Mouse (Mus musculus): ENCODE results near the gene St8sia6. TPM values are rescaled to one million over a fixed set of nuclear protein-coding genes. Genes with fewer than 3 reads are reported as not detected.
A peak's percentile ranks its signal among the peaks of the same experiment; 100 is the strongest.

Gene St8sia6
- polyA plus RNA-seq (2014; fragmentation: Nextera tagmentation; extraction: Ambion mirVana), result 0.67 and 0.72 TPM in 2 replicates

DNA sequence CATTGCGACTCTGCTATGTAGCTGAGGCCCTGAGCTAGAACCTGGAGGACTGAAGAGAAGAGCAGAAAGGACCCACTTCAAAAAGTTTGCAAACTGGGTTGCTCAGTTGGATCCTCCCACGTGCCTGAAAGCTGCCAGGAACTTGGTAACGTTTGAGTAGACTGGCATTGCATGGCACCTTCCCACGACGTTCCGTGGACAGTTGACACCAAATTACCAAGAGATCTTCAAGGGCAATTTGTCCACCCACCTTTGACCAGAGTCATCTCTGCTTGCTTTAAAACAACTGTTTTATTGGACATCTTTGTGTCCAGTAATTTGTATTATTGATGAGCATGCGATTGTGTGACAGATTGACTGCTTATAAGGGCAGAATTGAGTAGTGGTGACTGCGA, at the start of gene St8sia6:
Gene St8sia6, minus strand, starts transcription at position 96 of the 395 bp plus-strand sequence.
- Histone ChIP-seq H3K27me3 (replicated peaks; ENCODE audit: control insufficient read depth, insufficient read depth, low read length) (peaks cover 49% of the 10 kb centered on the region), H3K4me3 (ENCODE audit: low read depth, low read length) (peak within 1 kb of the TSS; percentile 55), H3K9me3 (ENCODE audit: control insufficient read depth, low read length) (no peaks in the 10 kb centered on the region), H3K4me1 (replicated peaks; ENCODE audit: control insufficient read depth, insufficient read depth, low read length) (no peaks in the 10 kb centered on the region), H3K27ac (ENCODE audit: low read depth) (no peak within 1 kb of the TSS), H3K4me2 (ENCODE audit: low read length) (peak within 1 kb of the TSS; percentile 97), H3K36me3 (ENCODE audit: control insufficient read depth, insufficient read depth, low read length) (no peaks in the 10 kb centered on the region), H3K9ac (ENCODE audit: low read length) (peak within 1 kb of the TSS; percentile 40)
- ATAC-seq (replicated peaks; ENCODE audit: low FRiP score, low TSS enrichment, low read depth) (no peak), DNase-seq (ENCODE audit: low spot score) (no peak)
- WGBS, result 54% methylated on average over 8 of the region's 8 CpGs

DNA sequence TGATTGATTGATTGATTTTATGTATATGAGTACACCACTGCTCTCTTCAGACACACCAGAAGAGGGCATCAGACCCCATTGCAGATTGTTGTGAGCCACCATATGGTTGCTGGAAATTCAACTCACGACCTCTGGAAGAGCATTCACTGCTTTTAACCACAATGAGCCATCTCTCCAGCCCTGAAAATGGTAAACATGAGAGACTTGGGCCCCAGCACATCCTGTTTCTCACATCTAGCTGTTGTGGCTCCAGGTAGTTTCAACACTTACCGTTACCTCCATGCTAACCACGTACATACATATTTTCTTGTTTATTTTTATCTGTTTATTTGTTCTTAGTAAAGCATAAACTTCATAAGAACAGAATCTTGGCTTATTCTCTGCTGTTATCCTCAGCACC, 42.4 kb upstream of the St8sia6 start:
- ATAC-seq (replicated peaks; ENCODE audit: low FRiP score, low TSS enrichment, low read depth) (no peak), DNase-seq (ENCODE audit: low spot score) (no peak)
- Histone ChIP-seq H3K27ac (ENCODE audit: low read depth) (no peak overlapping the region), H3K4me3 (ENCODE audit: low read depth, low read length) (no peak overlapping the region), H3K9me3 (ENCODE audit: control insufficient read depth, low read length) (no peaks in the 10 kb centered on the region), H3K27me3 (replicated peaks; ENCODE audit: control insufficient read depth, insufficient read depth, low read length) (no peaks in the 10 kb centered on the region), H3K36me3 (ENCODE audit: control insufficient read depth, insufficient read depth, low read length) (no peaks in the 10 kb centered on the region), H3K9ac (ENCODE audit: low read length) (no peak overlapping the region), H3K4me2 (ENCODE audit: low read length) (no peak overlapping the region), H3K4me1 (replicated peaks; ENCODE audit: control insufficient read depth, insufficient read depth, low read length) (no peaks in the 10 kb centered on the region)
- WGBS, result 72% methylated on average over 3 of the region's 3 CpGs

DNA sequence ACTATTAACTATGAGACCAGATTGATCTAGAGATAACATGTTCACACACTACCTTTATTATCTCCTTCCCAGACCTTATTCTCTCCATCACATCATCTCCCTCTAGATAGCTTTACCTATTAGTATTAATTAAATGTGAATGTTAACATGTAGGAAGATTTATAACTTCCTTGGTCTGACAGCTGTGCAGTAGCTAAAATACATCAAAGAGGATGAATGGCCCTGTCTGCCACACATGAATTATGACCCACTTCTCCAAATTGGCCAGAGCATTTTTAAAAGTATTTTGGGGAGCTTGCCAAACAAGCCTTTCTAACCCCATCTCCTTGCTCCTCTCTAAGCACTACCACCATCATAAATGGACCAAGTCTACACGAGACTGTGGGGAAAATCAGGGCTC, 41.1 kb upstream of the St8sia6 start:
- no peaks in the 10 kb centered on the region for H3K27me3 ChIP-seq (replicated peaks; ENCODE audit: control insufficient read depth, insufficient read depth, low read length)
- H3K36me3 ChIP-seq (ENCODE audit: control insufficient read depth, insufficient read depth, low read length), result no peaks in the 10 kb centered on the region
- H3K4me2 ChIP-seq (ENCODE audit: low read length), result no peak overlapping the region
- no peak for ATAC-seq (replicated peaks; ENCODE audit: low FRiP score, low TSS enrichment, low read depth)
- no peak overlapping the region for H3K4me3 ChIP-seq (ENCODE audit: low read depth, low read length)
- no peak for DNase-seq (ENCODE audit: low spot score)
- no peak overlapping the region for H3K9ac ChIP-seq (ENCODE audit: low read length)
- 47% methylated on average over 1 of the region's 1 CpGs for WGBS
- H3K4me1 ChIP-seq (replicated peaks; ENCODE audit: control insufficient read depth, insufficient read depth, low read length), result no peaks in the 10 kb centered on the region
- H3K27ac ChIP-seq (ENCODE audit: low read depth), result no peak overlapping the region
- no peaks in the 10 kb centered on the region for H3K9me3 ChIP-seq (ENCODE audit: control insufficient read depth, low read length)

DNA sequence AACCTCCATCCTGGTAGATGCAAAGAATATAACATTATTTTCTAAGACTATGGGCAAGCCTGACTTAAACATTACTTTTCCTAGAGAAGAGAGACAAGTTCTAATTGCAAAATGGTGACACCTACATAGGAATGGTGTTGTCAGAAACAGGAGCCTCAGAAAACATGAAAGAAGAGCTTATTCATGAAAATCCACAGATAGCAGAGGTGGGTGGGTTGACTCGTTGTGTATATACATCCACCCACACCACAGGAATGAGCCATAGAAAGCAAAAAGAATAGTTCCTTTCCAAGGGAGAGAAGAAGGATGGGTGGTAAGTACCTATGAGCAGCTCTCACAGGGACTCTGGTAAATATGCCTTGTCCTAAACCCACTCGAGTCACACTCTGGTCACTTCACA, 22.8 kb upstream of the St8sia6 start:
- DNase-seq (ENCODE audit: low spot score) (no peak), ATAC-seq (replicated peaks; ENCODE audit: low FRiP score, low TSS enrichment, low read depth) (no peak)
- no peaks in the 10 kb centered on the region for H3K27me3 ChIP-seq (replicated peaks; ENCODE audit: control insufficient read depth, insufficient read depth, low read length)
- no peak overlapping the region for H3K4me2 ChIP-seq (ENCODE audit: low read length)
- H3K9ac ChIP-seq (ENCODE audit: low read length), result no peak overlapping the region
- no peak overlapping the region for H3K4me3 ChIP-seq (ENCODE audit: low read depth, low read length)
- H3K9me3 ChIP-seq (ENCODE audit: control insufficient read depth, low read length), result no peaks in the 10 kb centered on the region
- H3K27ac ChIP-seq (ENCODE audit: low read depth), result no peak overlapping the region
- 83% methylated on average over 2 of the region's 2 CpGs for WGBS
- no peaks in the 10 kb centered on the region for H3K36me3 ChIP-seq (ENCODE audit: control insufficient read depth, insufficient read depth, low read length)
- no peaks in the 10 kb centered on the region for H3K4me1 ChIP-seq (replicated peaks; ENCODE audit: control insufficient read depth, insufficient read depth, low read length)

DNA sequence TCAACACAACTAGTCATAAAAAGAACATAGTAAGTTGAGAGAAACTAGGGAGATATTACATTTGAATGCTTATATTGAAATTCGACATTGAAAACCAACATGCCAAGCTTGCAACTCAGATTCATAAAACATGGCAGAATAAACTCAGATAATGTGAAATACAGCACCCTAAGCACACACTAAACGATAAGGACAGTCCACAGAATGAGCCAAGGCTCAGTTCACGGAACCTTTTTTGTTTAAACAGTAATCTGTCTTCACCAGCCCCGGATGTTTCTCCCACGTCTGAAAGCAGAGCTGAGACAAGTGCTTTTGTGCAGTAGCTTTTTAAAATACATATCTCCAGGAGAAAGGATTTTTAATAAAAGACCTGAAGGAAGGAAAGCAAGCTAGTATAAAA, 14.7 kb upstream of the St8sia6 start:
- 36% methylated on average over 5 of the region's 5 CpGs for WGBS
- no peak for ATAC-seq (replicated peaks; ENCODE audit: low FRiP score, low TSS enrichment, low read depth)
- no peaks in the 10 kb centered on the region for H3K36me3 ChIP-seq (ENCODE audit: control insufficient read depth, insufficient read depth, low read length)

DNA sequence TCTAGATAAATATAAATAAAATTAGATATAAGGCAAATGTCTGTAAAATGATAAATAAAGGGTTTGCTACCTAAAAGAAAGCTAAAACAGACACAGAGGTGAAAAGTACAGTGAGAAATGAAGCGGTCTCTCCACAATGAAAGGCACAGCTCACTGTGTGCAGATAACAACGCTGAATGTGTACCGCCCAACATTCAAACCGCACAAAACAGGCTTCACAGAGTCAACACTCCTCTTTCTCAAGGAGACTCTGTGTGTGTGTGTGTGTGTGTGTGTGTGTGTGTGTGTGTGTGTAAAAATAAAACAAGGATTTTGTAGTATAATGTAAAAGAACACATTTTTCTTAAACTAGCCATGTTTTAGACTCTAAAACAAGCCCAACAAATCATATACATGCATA, 14.1 kb upstream of the St8sia6 start:
- no peak for ATAC-seq (replicated peaks; ENCODE audit: low FRiP score, low TSS enrichment, low read depth)
- DNase-seq (ENCODE audit: low spot score), result no peak
- Histone ChIP-seq H3K27ac (ENCODE audit: low read depth) (no peak overlapping the region), H3K4me3 (ENCODE audit: low read depth, low read length) (no peak overlapping the region), H3K36me3 (ENCODE audit: control insufficient read depth, insufficient read depth, low read length) (no peaks in the 10 kb centered on the region), H3K9me3 (ENCODE audit: control insufficient read depth, low read length) (no peaks in the 10 kb centered on the region), H3K4me1 (replicated peaks; ENCODE audit: control insufficient read depth, insufficient read depth, low read length) (no peaks in the 10 kb centered on the region), H3K9ac (ENCODE audit: low read length) (no peak overlapping the region), H3K27me3 (replicated peaks; ENCODE audit: control insufficient read depth, insufficient read depth, low read length) (no peaks in the 10 kb centered on the region), H3K4me2 (ENCODE audit: low read length) (no peak overlapping the region)
- WGBS, result 68% methylated on average over 4 of the region's 4 CpGs

More for the DNA sequence above, 14.7 kb upstream of the St8sia6 start:
- Histone ChIP-seq H3K4me1 (replicated peaks; ENCODE audit: control insufficient read depth, insufficient read depth, low read length) (no peaks in the 10 kb centered on the region), H3K27ac (ENCODE audit: low read depth) (no peak overlapping the region), H3K9me3 (ENCODE audit: control insufficient read depth, low read length) (no peaks in the 10 kb centered on the region), H3K4me3 (ENCODE audit: low read depth, low read length) (no peak overlapping the region), H3K4me2 (ENCODE audit: low read length) (no peak overlapping the region), H3K27me3 (replicated peaks; ENCODE audit: control insufficient read depth, insufficient read depth, low read length) (no peaks in the 10 kb centered on the region), H3K9ac (ENCODE audit: low read length) (no peak overlapping the region)
- no peak for DNase-seq (ENCODE audit: low spot score)

DNA sequence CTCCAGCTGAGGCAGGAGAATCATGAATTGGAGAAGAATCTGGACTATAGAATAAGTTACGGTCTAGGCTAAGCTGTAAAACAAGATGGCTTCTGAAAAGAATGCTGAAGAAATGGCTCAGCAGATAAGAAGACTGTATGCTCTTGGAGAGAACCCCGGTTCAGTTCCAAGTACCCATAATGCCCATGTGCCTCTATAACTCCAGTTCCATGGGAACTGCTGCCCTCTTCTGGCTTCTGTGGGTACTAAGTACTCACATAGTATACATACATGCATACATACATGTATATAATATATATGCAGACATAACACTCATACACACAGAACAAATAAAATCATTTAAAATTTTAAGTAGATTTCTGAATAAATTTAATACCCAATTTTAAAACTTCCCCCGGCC, 12.3 kb upstream of the St8sia6 start:
- Histone ChIP-seq H3K4me1 (replicated peaks; ENCODE audit: control insufficient read depth, insufficient read depth, low read length) (no peaks in the 10 kb centered on the region), H3K9me3 (ENCODE audit: control insufficient read depth, low read length) (no peaks in the 10 kb centered on the region), H3K27me3 (replicated peaks; ENCODE audit: control insufficient read depth, insufficient read depth, low read length) (no peaks in the 10 kb centered on the region), H3K4me2 (ENCODE audit: low read length) (no peak overlapping the region), H3K9ac (ENCODE audit: low read length) (no peak overlapping the region), H3K4me3 (ENCODE audit: low read depth, low read length) (no peak overlapping the region), H3K27ac (ENCODE audit: low read depth) (no peak overlapping the region), H3K36me3 (ENCODE audit: control insufficient read depth, insufficient read depth, low read length) (no peaks in the 10 kb centered on the region)
- ATAC-seq (replicated peaks; ENCODE audit: low FRiP score, low TSS enrichment, low read depth), result no peak
- no peak for DNase-seq (ENCODE audit: low spot score)
- 91% methylated on average over 3 of the region's 3 CpGs for WGBS

DNA sequence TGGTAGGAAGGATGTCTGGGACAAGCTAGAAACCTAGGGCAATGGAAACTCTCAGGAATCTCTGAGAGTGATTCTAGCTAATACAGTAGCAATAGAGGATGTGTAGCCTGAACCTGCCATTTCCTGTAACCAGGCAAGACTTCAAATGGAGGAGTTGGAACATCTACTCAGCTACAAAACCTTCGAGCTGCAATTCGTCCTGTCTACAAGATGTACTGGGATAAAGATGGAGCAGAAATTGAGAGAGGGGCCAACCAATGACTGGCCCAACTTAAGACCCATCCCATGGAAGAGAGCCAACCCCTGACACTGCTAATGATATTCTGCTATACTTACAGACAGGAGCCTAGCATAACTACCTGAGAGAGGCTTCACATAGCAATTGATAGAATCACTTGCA, 6.8 kb upstream of the St8sia6 start:
- Histone ChIP-seq H3K9me3 (ENCODE audit: control insufficient read depth, low read length) (no peaks in the 10 kb centered on the region), H3K4me3 (ENCODE audit: low read depth, low read length) (no peak overlapping the region), H3K4me1 (replicated peaks; ENCODE audit: control insufficient read depth, insufficient read depth, low read length) (no peaks in the 10 kb centered on the region), H3K4me2 (ENCODE audit: low read length) (no peak overlapping the region), H3K27me3 (replicated peaks; ENCODE audit: control insufficient read depth, insufficient read depth, low read length) (0 out of 2 replicates have a peak, but pooled peaks cover 6% of the 10 kb centered on the region), H3K36me3 (ENCODE audit: control insufficient read depth, insufficient read depth, low read length) (no peaks in the 10 kb centered on the region), H3K9ac (ENCODE audit: low read length) (no peak overlapping the region), H3K27ac (ENCODE audit: low read depth) (no peak overlapping the region)
- ATAC-seq (replicated peaks; ENCODE audit: low FRiP score, low TSS enrichment, low read depth) (no peak), DNase-seq (ENCODE audit: low spot score) (no peak)
- WGBS, result 72% methylated on average over 2 of the region's 2 CpGs

DNA sequence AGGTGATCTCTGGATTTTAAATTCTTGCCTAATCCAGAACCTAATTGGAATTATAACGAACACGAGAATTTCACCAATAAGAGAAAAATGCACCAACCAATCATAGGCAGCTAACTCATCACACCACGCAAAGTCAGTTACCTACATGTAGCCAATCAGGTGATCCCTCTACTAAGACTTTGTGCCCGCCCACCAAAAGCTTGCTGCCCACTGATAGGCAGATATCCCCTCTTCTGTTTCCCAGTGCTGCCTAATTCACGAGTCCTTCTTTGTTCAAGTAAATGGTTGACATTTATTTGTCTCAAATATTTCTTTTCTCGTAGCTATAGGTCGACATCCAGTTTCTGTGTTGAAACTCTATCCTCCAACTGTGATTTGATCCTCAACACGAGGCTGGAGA, 582 bp upstream of the St8sia6 start:
- no peak overlapping the region for H3K9ac ChIP-seq (ENCODE audit: low read length)
- no peaks in the 10 kb centered on the region for H3K36me3 ChIP-seq (ENCODE audit: control insufficient read depth, insufficient read depth, low read length)
- H3K27ac ChIP-seq (ENCODE audit: low read depth), result no peak overlapping the region
- H3K4me2 ChIP-seq (ENCODE audit: low read length), result no peak overlapping the region
- no peaks in the 10 kb centered on the region for H3K9me3 ChIP-seq (ENCODE audit: control insufficient read depth, low read length)
- no peak overlapping the region for H3K4me3 ChIP-seq (ENCODE audit: low read depth, low read length)
- 84% methylated on average over 8 of the region's 8 CpGs for WGBS
- ATAC-seq (replicated peaks; ENCODE audit: low FRiP score, low TSS enrichment, low read depth), result no peak
- no peak for DNase-seq (ENCODE audit: low spot score)
- no peaks in the 10 kb centered on the region for H3K4me1 ChIP-seq (replicated peaks; ENCODE audit: control insufficient read depth, insufficient read depth, low read length)
- H3K27me3 ChIP-seq (replicated peaks; ENCODE audit: control insufficient read depth, insufficient read depth, low read length), result peaks cover 48% of the 10 kb centered on the region

Data from intestine, embryonic 14.5 days (tissue).